Mouse (Mus musculus) testis, adult 2 months (tissue): Measurements from ENCODE around the gene Hsd17b11.
A peak's percentile ranks its signal among the peaks of the same experiment; 100 is the strongest.

ENCODE experiments used
- CTCF ChIP-seq: fragments of 200-500 bp; IDR thresholded peaks from 2 replicates; pipeline ENCODE4 v1.5.1; 2012; ENCODE audit warnings: low read depth, mild to moderate bottlenecking, inconsistent platforms, low read length, moderate library complexity; ENCODE audit not compliant: control insufficient read depth, insufficient read depth, insufficient replicate concordance
- POLR2A ChIP-seq: fragments of 200-500 bp; IDR thresholded peaks from 2 replicates; pipeline ENCODE4 v1.6.1; 2012; ENCODE audit warnings: low read depth, mild to moderate bottlenecking, inconsistent platforms, low read length, moderate library complexity; ENCODE audit not compliant: control insufficient read depth

GRCm38 (mm10) chr5:104058021-104058420 is 36.3 kb upstream of the Hsd17b11 start:
- peak; percentile 75; the same call in 1 of the 2 replicates for TF ChIP-seq CTCF
- TF ChIP-seq POLR2A = no peak
